Mouse (Mus musculus): ENCODE measurements around the gene Prkar2a. TPM values are rescaled to one million over a fixed set of nuclear protein-coding genes. Genes with fewer than 3 reads are reported as not detected.
A peak's percentile ranks its signal among the peaks of the same experiment; 100 is the strongest.

The Prkar2a gene
- total RNA-seq, 2 experiments from 2014 or later = 74.3 to 75.9 TPM

- DNase-seq = no peak
- intact Hi-C loops (cut with DNase I) = no loop called here
Measured at GRCm38 (mm10) chr9:108786494-108786893, 97.4 kb downstream of the Prkar2a start.

GRCm38 (mm10) chr9:108787080-108787479 lies 98.0 kb downstream of the Prkar2a start:
- no peak for DNase-seq
- intact Hi-C loops (cut with DNase I) = no loop called here

GRCm38 (mm10) chr9:108788713-108789112 lies 99.6 kb downstream of the Prkar2a start:
- no peak for DNase-seq
- intact Hi-C loops (cut with DNase I) = no loop called here

GRCm38 (mm10) chr9:108792307-108792706 lies 103.2 kb downstream of the Prkar2a start:
- DNase-seq = no peak
- intact Hi-C loops (cut with DNase I) = no loop called here

- intact Hi-C loops (cut with DNase I) = no loop called here
Measured at GRCm38 (mm10) chr9:108792730-108793129, 103.6 kb downstream of the Prkar2a start.

GRCm38 (mm10) chr9:108795281-108795680 lies 106.2 kb downstream of the Prkar2a start:
- intact Hi-C loops (cut with DNase I) = no loop called here
- no peak for DNase-seq

More at GRCm38 (mm10) chr9:108792730-108793129, 103.6 kb downstream of the Prkar2a start:
- no peak for DNase-seq

- DNase-seq = peak in 1 of 2 experiments; percentile 44
- intact Hi-C loops (cut with DNase I) = no loop called here
Measured at GRCm38 (mm10) chr9:108795762-108796161, 106.6 kb downstream of the Prkar2a start.

- intact Hi-C loops (cut with DNase I) = no loop called here
- DNase-seq = peak in 1 of 2 experiments; percentile 31
Measured at GRCm38 (mm10) chr9:108796351-108796981, 107.4 kb downstream of the Prkar2a start.

GRCm38 (mm10) chr9:108797477-108797876 lies 108.4 kb downstream of the Prkar2a start:
- no peak for DNase-seq
- intact Hi-C loops (cut with DNase I) = no loop called here

GRCm38 (mm10) chr9:108798508-108799075 lies 109.5 kb downstream of the Prkar2a start:
- no peak for DNase-seq
- intact Hi-C loops (cut with DNase I) = no loop called here

GRCm38 (mm10) chr9:108799564-108799963 lies 110.5 kb downstream of the Prkar2a start:
- intact Hi-C loops (cut with DNase I) = no loop called here
- no peak for DNase-seq

Small RNA genes lying within 50 kb of the gene (microRNA-seq; reads per million reads assigned to microRNA genes)
- gene Gm26298 = 0 reads per million in 2 experiments

Other genes with a start within 250 kb of the Prkar2a start
- gene Ccdc71, start 228.8 kb upstream of the Prkar2a start, total RNA-seq (2021) = 10 to 100 TPM; 23.6 to 29.4 TPM
- 10 to 100 TPM; 15.0 to 15.2 TPM for gene Klhdc8b, start 227.7 kb upstream of the Prkar2a start, total RNA-seq (2021)
- 100 to 1,000 TPM; 355 to 379 TPM for gene Lamb2, start 209.6 kb upstream of the Prkar2a start, total RNA-seq (2021)
- gene Usp19, start 198.7 kb upstream of the Prkar2a start, total RNA-seq (2021) = 100 to 1,000 TPM; 101 to 108 TPM
- 10 to 100 TPM; 75.9 to 81.0 TPM for gene Qars, start 181.6 kb upstream of the Prkar2a start, total RNA-seq (2021)
- 10 to 100 TPM; 68.4 to 70.1 TPM for gene Qrich1, start 172.5 kb upstream of the Prkar2a start, total RNA-seq (2021)
- gene Impdh2, start 129.0 kb upstream of the Prkar2a start, total RNA-seq (2021) = 10 to 100 TPM; 47.0 to 54.5 TPM
- 10 to 100 TPM; 53.1 to 59.8 TPM for gene Ndufaf3, start 121.9 kb upstream of the Prkar2a start, total RNA-seq (2021)
- gene Dalrd3, start 119.4 kb upstream of the Prkar2a start, total RNA-seq (2021) = 10 to 100 TPM; 18.7 to 21.4 TPM
- 10 to 100 TPM; 21.2 to 23.9 TPM for gene Wdr6, start 110.6 kb upstream of the Prkar2a start, total RNA-seq (2021)
- 10 to 100 TPM; 14.3 to 16.6 TPM for gene P4htm, start 91.6 kb upstream of the Prkar2a start, total RNA-seq (2021)
- gene Arih2, start 39.9 kb upstream of the Prkar2a start, total RNA-seq (2021) = 10 to 100 TPM; 47.7 to 48.0 TPM
- 100 to 1,000 TPM; 222 to 228 TPM for gene Slc25a20, start 27.2 kb upstream of the Prkar2a start, total RNA-seq (2021)
- gene Ip6k2, start 94.5 kb downstream of the Prkar2a start, total RNA-seq (2021) = 10 to 100 TPM; 30.7 to 31.8 TPM
- 10 to 100 TPM in 1 of 2 experiments, 1 to 10 TPM in 1; 9.9 to 11.4 TPM for gene Nckipsd, start 119.1 kb downstream of the Prkar2a start, total RNA-seq (2021)
- under 1 TPM; 0.12 TPM for gene Celsr3, start 137.0 kb downstream of the Prkar2a start, total RNA-seq (2021)
- gene Slc26a6, start 164.0 kb downstream of the Prkar2a start, total RNA-seq (2021) = 10 to 100 TPM; 27.0 TPM
- under 1 TPM in 1 of 2 experiments, not detected in 1; 0.41 TPM for gene Tmem89, start 225.3 kb downstream of the Prkar2a start, total RNA-seq (2021)
- gene Uqcrc1, start 247.3 kb downstream of the Prkar2a start, total RNA-seq (2021) = 1,000 to 10,000 TPM; 2,254 to 2,272 TPM